Mouse (Mus musculus) liver, adult (tissue): ENCODE results near the gene Gm21761.
"Not testable (repeated sequence)": the region's sequence is repeated elsewhere in the genome, so short reads cannot be mapped to it uniquely, and the experiment has no call there.

Source experiments
- GATA4 ChIP-seq: IDR thresholded peaks from 2 replicates; pipeline ENCODE4 v1.6.1; 2014; ENCODE audit warnings: mild to moderate bottlenecking, low read length; ENCODE audit not compliant: insufficient replicate concordance

Gm21761 gene

GRCm38 (mm10) chr13:119929172-119929571 is at the start of gene Gm21761:
Gene Gm21761 (minus strand): TSS chr13:119929272.
- TF ChIP-seq GATA4, result not testable (repeated sequence)

GRCm38 (mm10) chr13:119950706-119951105 is 21.6 kb upstream of the Gm21761 start, which contains the start of gene B020031M17Rik:
Gene B020031M17Rik (minus strand): TSS chr13:119950806.
- not testable (repeated sequence) for TF ChIP-seq GATA4

GRCm38 (mm10) chr13:119894685-119895084 is 34.4 kb downstream of the Gm21761 start, which contains the start of gene Tcstv1:
Gene Tcstv1 (minus strand): TSS chr13:119894785.
- TF ChIP-seq GATA4, result not testable (repeated sequence)
